Mouse (Mus musculus): ENCODE results near the gene Emc8. TPM values are rescaled to one million over a fixed set of nuclear protein-coding genes. Genes with fewer than 3 reads are reported as not detected.

Gene Emc8
- 10 to 100 TPM; 60.5 to 72.0 (median 69.4) TPM for total RNA-seq (2022)

- no peak for DNase-seq (ENCODE audit: low spot score in 2 of 2)
These were observed at the start of gene Emc8 for GRCm38 (mm10) chr8:120668374-120668905. Gene Emc8 (minus strand): TSS chr8:120668573.

DNA sequence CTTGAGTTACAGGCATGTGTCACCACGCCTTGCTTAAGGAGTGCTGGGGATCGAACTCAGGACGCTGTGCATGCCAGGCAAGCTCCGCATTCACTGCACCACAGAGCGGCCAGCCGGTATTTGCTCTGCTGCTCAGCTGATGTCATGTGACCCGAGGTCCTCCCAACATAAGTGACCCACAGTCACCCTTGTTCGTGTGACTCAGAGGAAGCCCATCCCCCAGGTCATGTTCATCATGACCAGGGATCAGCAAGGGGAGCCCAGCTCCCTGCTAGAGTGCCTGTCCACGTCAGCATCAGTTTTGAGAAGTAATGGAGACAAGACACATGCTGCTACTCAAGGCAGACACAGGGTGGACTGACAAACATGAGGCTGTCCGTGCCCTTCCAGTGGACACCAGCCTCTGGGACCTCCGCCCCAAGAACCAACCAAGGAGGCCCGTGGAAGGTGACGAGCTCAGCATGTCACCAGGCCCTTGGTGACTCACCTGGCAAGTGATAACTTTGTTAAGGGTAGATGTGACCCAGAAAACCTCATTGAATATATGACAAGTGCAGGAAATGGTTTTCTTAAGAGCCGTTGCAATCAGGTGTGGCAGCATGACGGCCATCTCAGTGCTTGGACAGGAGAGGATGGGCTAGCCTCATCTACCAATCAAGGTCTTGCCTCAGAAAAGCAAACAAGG, 47.8 kb upstream of the Emc8 start:
- no peak for DNase-seq (ENCODE audit: low spot score in 2 of 2)

DNA sequence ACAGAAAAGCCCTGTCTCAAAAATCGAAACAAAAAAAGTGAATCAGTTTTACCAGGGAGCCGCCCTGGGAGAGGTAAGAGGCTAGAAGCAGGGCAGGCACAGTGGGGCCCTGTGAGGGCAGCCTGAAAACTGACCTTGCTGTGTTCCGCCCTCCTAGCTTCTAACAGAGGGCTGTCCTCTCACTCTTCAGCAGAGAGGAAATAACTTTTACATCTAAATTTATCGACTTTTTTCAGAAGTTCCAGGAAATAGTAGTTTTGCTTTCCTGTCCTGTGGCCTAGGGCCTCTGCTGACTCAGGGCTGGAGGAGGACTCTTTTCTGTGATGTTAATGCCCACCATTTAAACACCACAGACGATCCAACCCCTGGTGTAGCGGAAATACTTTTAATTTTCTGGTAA, 46.8 kb upstream of the Emc8 start:
- no peak for DNase-seq (ENCODE audit: low spot score in 2 of 2)

DNA sequence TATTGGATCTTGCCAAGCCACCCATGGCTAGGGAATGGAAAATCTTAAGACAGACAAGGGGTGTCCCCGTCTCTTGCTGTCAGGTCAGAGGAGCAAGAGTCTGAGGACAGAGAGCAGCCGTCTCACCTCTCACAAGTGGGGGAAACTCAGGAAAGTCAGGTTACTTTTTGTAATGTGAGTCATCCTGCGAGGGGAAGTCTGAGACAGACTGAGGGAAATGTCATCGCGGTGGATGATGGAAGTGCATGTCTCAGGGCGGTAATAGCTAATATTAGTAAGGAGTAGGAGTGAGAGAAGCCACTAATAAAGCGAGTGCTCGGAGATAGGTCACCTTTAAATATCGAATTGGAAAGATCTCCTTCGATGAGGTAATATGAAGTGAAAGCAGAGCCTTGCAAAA, 40.8 kb upstream of the Emc8 start:
- DNase-seq (ENCODE audit: low spot score in 2 of 2): no peak

- DNase-seq (ENCODE audit: low spot score in 2 of 2): no peak
These were observed 37.8 kb upstream of the Emc8 start for GRCm38 (mm10) chr8:120706193-120706592.

- no peak for DNase-seq (ENCODE audit: low spot score in 2 of 2)
These were observed 36.8 kb upstream of the Emc8 start for GRCm38 (mm10) chr8:120705163-120705562.

DNA sequence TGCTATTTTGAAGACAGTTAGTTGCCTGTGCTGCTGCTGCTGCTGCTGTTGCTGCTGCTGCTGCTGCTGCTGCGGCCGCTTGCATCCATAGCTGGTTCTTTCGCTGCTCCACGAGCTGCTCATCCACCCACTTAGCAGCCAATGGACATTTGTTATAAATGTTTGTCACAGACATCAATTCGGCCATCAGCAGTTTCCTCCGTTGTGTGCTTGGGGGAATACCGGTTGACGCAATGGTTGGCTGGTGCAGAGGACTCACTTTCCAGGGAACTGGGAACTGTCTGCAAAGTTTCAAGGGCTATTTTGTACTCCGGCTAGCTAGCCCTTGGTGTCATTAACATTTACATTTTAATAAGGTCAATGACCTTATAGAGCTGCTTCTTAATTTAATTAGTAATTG, 35.8 kb upstream of the Emc8 start:
- DNase-seq (ENCODE audit: low spot score in 2 of 2): no peak

- DNase-seq (ENCODE audit: low spot score in 2 of 2): peak in 1 of 2 experiments; percentile 55
These were observed 33.5 kb upstream of the Emc8 start for GRCm38 (mm10) chr8:120701758-120702465.

DNA sequence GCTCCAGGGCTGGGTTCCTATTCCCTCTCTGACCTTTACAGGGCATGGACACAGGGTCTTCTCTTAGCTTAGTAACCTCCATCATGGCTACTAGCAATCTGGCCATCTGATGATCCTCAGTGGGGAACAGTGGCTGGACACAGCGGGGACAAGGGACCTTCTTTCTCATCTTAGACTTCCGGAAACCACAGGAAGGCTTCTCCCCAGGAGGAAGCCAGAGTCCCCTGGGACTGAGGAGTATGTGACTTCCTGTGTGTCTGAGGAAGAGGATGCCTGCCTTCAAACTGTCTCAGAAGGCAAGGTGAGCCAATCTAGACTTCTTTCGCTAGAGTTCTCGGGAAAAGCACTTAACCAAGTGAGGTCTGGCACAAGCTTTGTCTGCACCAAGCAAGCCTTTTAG, 31.7 kb upstream of the Emc8 start:
- DNase-seq (ENCODE audit: low spot score in 2 of 2): no peak

DNA sequence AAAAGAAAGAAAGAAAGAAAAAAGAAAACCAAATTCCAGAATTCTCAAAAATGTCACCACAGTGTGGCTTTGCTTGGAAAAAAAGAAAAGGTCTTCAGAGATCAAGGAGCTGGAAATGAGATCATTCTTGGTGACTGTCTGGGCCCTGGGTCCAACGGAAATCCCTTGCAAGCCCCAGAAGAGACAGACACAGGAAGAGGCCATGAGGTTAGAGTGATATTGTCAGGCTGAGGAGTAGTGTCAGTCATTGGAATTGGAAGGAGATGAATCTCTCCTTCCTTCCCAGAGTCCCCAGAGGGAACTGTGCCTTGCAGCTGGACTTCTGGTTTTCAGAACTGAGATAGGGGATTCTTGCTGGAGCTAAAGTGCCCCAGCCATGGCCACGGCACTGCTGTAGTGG, 31.2 kb upstream of the Emc8 start:
- no peak for DNase-seq (ENCODE audit: low spot score in 2 of 2)

DNA sequence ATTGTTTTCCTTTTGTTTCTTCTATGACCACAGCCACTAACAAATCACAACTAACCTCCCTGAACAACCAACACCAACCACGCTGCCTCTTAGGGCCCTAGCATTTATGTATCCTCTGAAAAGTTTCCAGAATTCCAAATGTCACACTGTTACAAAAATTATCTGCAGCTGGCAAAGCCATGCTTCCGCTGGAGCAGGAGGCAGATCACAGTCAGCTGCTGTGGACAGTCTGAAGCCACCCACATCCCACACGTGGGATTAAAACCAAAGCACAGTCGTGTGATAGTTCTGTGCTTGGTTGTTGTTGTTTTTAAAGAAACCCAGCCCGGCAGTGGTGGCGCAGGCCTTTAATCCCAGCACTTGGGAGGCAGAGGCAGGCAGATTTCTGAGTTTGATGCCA, 30.7 kb upstream of the Emc8 start:
- no peak for DNase-seq (ENCODE audit: low spot score in 2 of 2)

GRCm38 (mm10) chr8:120698426-120698825, 30.1 kb upstream of the Emc8 start:
- DNase-seq (ENCODE audit: low spot score in 2 of 2): no peak

DNA sequence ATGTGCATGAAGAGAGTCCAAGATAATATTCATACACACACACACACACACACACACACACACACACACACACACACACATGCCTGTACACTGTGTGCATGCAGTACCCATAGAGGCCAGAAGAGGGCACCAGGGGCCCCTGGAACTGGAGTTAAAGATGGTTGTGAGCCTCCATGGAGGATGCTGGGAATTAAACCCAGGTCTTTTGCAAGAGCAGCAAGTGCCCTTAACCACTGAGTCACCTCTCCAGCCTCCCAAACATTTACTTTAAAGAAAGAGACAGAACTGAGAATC, 29.6 kb upstream of the Emc8 start:
- DNase-seq (ENCODE audit: low spot score in 2 of 2): no peak

DNA sequence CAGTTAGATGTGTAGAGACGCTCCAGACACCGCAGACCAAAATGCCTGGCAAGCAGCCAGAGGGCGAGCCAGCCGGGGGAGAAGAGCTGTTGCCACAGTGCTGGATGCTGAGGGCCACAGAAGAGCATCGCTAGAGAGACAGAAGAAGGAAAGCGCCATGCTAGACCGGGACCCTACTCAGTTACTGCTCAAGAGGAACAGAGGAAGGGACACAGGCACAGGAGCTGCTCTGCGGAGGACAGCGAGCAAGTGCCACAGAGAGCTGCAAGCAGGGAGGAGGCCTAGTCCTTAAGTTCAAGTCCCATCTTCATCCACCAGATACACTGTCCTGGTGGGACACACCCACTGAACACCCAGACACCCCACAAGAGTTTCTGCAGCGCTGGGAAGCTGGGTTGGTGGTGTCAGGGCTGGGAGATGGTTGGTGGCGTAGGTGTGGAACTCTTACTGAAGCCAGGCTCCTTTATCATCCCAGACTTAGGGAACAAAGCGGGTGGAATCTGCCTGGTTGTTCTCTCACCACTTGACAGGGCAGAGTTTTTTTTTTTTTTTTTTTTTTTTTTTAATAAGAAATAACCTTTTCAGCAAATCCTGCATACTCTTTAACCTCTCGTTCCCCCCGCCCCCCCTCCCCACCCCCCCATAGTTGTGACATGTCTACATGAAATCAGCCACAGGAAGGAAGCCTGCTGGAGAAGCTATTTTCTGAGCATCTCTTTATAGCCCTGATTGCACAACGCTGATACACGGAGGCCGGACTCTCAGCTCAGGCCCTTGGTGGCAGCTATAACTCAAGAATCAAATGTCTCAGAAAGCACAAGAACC, 29.0 kb upstream of the Emc8 start:
- no peak for DNase-seq (ENCODE audit: low spot score in 2 of 2)

GRCm38 (mm10) chr8:120696401-120697153, 28.2 kb upstream of the Emc8 start:
- DNase-seq (ENCODE audit: low spot score in 2 of 2): no peak

- no peak for DNase-seq (ENCODE audit: low spot score in 2 of 2)
These were observed 25.6 kb upstream of the Emc8 start for GRCm38 (mm10) chr8:120693861-120694493.

DNA sequence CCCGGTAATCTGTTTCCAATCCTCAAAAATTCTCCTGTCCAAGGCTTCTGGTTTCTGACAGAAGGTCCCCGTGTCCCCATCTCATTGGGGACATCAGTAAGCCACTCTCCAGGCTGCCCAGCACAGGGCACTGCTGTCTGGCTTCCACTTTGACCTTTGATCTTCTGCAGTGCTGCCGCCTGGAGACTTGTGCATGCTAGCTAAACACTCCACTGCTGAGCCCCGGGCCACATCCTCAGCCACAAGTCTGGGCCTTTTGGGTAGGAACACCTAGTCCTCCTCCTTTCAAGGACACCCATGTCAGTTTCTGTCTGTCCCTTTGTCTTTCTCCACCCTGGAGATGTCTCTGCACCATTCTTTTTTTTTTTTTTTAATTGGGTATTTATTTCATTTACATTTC, 24.6 kb upstream of the Emc8 start:
- no peak for DNase-seq (ENCODE audit: low spot score in 2 of 2)

DNA sequence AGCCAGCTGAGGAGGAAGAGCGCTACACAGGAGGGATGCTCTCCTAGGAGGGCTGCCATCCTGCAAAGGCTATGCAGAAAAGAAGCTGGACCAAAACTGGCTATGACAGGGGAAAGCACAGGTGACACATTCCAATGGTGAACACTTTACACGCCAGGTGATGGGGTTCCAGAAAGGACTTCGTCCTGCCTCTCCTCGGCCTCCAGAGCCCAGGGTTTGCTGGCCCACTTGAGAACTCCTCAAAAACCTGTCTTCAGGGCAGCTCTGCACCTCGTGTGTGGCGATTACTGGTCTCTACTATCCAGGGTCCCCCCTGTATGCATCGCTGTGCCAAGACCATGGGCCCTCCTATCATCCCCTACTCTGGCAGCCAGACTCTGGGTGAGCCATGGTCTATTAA, 20.1 kb upstream of the Emc8 start:
- no peak for DNase-seq (ENCODE audit: low spot score in 2 of 2)

DNA sequence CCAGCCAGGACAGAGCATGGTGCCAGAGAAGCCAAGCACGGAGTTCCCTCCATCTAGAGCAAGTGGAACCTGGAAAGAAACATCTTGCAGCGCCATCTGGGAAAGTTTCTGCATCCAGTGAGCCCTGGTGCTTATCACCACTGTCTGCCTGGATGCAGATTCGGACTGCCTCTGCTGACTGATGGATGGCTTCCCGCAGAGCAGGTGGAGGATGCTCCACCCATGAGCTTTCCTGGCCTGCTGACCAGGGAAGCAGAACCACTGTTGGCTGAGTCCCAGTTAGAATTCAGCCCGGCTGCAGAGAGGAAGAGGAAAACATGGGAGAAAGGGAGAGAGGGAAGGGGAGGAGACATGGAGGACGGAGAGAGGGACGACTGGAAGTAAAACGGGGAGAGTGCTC, 19.4 kb upstream of the Emc8 start:
- no peak for DNase-seq (ENCODE audit: low spot score in 2 of 2)

- no peak for DNase-seq (ENCODE audit: low spot score in 2 of 2)
These were observed 18.2 kb upstream of the Emc8 start for GRCm38 (mm10) chr8:120686576-120686975.

DNA sequence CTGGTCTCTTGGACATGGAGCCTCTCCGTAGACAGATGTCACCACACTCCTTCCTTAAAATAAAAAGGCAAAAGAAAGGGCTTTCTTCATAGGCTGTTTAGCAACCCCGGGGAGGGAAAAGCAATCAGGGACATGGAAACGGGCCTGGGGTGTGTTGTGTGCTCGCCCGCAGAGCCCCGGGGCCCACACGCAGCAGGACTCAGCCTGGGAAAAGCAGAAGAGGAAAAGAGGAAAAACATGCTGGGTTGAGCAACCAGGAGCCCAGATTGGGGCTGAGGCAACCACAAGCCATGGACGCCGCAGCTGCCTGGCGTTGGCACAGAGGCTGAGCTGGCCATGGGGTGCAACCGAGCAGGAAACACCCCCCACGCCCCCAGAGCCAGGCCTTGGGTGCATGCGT, 17.7 kb upstream of the Emc8 start:
- no peak for DNase-seq (ENCODE audit: low spot score in 2 of 2)

Data from left cerebral cortex, adult 8-10 months (tissue).